Mouse (Mus musculus) neural tube, embryonic 11.5 days (tissue): ENCODE data around the gene Cav1. TPM values are rescaled to one million over a fixed set of nuclear protein-coding genes. Genes with fewer than 3 reads are reported as not detected.

Experiments
- ATAC-seq: fragments of 200-750 bp; cut with Nextera tagmentation; 2 replicates; pipeline ENCODE4 v1.8.0; 2017; ENCODE audit warnings: moderate number of reproducible peaks, mild to moderate bottlenecking, moderate TSS enrichment, moderate library complexity; ENCODE audit not compliant: insufficient read depth, low FRiP score, low TSS enrichment
- DNase-seq: peaks from one replicate; pipeline ENCODE4 v3.0.0-alpha.2; 2015; ENCODE audit warnings: low spot score
- H3K27ac ChIP-seq: fragments of 300-500 bp; sonication (generic); 2 replicates; pipeline ENCODE4 v1.5.1; 2014; ENCODE audit warnings: low read depth, mild to moderate bottlenecking, low read length
- H3K27me3 ChIP-seq: fragments of 300-500 bp; sonication (generic); 2 replicates; pipeline ENCODE4 v1.6.1; 2014; ENCODE audit warnings: mild to moderate bottlenecking, low read length, mixed read lengths; ENCODE audit not compliant: control insufficient read depth, insufficient read depth
- H3K36me3 ChIP-seq: fragments of 300-500 bp; sonication (generic); 2 replicates; pipeline ENCODE4 v1.6.1; 2014; ENCODE audit warnings: mild to moderate bottlenecking, low read length, moderate library complexity, mixed read lengths; ENCODE audit not compliant: control insufficient read depth, insufficient read depth
- H3K4me1 ChIP-seq: fragments of 300-500 bp; sonication (generic); 2 replicates; pipeline ENCODE4 v1.6.1; 2014; ENCODE audit warnings: low read length, mixed read lengths; ENCODE audit not compliant: control insufficient read depth, insufficient read depth
- H3K4me2 ChIP-seq: fragments of 300-500 bp; sonication (generic); 2 replicates; pipeline ENCODE4 v1.6.1; 2014; ENCODE audit warnings: low read depth, mild to moderate bottlenecking, moderate library complexity
- H3K4me3 ChIP-seq: fragments of 300-500 bp; sonication (generic); 2 replicates; pipeline ENCODE4 v1.5.1; 2014; ENCODE audit warnings: low read depth, low read length
- H3K9ac ChIP-seq: fragments of 300-500 bp; sonication (generic); 2 replicates; pipeline ENCODE4 v1.6.1; 2014; ENCODE audit warnings: mild to moderate bottlenecking, low read length
- H3K9me3 ChIP-seq: fragments of 300-500 bp; sonication (generic); 2 replicates; pipeline ENCODE4 v1.6.1; 2016; ENCODE audit warnings: low read length; ENCODE audit not compliant: control insufficient read depth
- WGBS: fragments of 180-500 bp; shearing (Covaris S2); extraction: QIAGEN DNeasy Blood & Tissue Kit; methylation state at CpG from one replicate; pipeline ENCODE4 v1.1.7; 2014; 5-methylcytosine and 5-hydroxymethylcytosine counted together
- polyA plus RNA-seq: library from polyadenylated mRNA; unstranded; fragments of >200 nt; fragmentation: Nextera tagmentation; extraction: Ambion mirVana; gene quantifications from 2 replicates; pipeline ENCODE4 v1.2.1, GENCODE M21; 2014

Gene Cav1
- polyA plus RNA-seq, 1 experiment from 2014 or later: 16.5 TPM

DNA sequence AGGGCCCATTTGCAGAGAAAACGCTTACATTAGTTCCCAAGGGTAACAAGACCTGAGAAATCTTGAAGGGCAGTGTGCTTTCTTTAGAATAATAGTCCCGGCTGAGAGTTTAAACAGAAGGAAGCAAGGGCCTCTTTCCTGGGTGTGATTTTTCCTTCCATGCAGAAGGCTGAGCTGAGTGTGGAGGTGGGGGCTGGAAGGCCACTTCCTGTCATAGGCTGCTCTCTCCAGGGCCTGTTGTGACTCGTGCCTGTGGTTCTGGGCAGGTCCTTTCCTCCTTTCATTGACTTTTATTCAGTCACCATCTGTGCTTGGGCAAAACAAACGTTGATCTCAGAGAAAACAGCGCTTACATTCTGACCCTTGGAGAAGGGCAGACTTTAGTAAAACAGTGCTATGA is 24.0 kb upstream of the Cav1 start:
- no peak overlapping the region for H3K4me3 ChIP-seq
- no peak overlapping the region for H3K4me2 ChIP-seq
- WGBS: 39% methylated on average over 5 of the region's 5 CpGs

DNA sequence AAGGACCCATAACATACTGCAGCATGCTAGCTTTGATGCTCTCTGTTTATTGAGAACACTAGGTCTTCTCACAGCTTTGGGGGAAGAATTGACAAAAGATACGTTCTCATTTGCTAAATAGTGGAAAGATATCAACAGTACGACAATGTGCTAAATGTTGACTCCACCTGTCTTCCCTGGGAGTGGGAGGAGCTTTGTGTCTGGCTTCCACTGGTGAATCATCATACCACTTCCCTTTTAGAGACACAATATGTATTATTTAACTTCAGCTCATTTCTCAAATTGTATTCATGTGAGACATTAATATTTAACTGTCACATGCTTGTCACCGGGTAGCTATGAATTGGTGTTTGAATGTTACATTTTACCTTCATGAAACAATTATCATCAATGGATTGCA is 22.3 kb upstream of the Cav1 start:
- no peak for ATAC-seq
- Histone ChIP-seq H3K36me3 (no peaks in the 10 kb centered on the region), H3K27me3 (no peaks in the 10 kb centered on the region), H3K9me3 (no peaks in the 10 kb centered on the region), H3K4me1 (no peaks in the 10 kb centered on the region), H3K4me3 (no peak overlapping the region), H3K27ac (no peak overlapping the region), H3K4me2 (no peak overlapping the region), H3K9ac (no peak overlapping the region)
- no peak for DNase-seq
- 80% methylated on average over 3 of the region's 3 CpGs for WGBS

More for the DNA sequence above, 24.0 kb upstream of the Cav1 start:
- Histone ChIP-seq H3K27me3 (no peaks in the 10 kb centered on the region), H3K9ac (no peak overlapping the region), H3K4me1 (no peaks in the 10 kb centered on the region), H3K9me3 (no peaks in the 10 kb centered on the region), H3K27ac (no peak overlapping the region), H3K36me3 (no peaks in the 10 kb centered on the region)
- ATAC-seq: no peak
- DNase-seq: no peak

DNA sequence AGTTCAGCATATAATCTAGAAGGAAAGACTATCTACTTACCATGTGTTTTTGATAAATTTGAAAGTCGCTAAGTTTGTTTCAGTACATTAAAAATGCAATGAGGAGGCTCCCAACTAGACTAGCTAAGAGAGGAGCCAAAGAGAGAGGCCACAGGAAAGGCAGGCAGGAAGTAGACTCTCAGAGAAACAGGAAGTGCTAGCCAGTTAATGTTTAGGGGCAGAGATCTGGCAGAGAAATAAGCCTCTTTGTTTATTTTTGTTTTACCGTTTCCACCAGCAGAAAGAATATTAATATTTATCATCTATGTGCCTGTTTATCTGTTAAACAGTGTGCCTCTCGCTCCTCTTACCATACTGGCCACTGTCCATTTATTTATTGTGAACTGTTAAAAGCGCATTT is 19.8 kb upstream of the Cav1 start:
- no peaks in the 10 kb centered on the region for H3K36me3 ChIP-seq
- H3K9ac ChIP-seq: no peak overlapping the region
- no peak overlapping the region for H3K27ac ChIP-seq
- H3K9me3 ChIP-seq: no peaks in the 10 kb centered on the region
- no peaks in the 10 kb centered on the region for H3K27me3 ChIP-seq
- DNase-seq (no peak), ATAC-seq (no peak)
- 82% methylated on average over 4 of the region's 4 CpGs for WGBS
- H3K4me2 ChIP-seq: no peak overlapping the region
- no peaks in the 10 kb centered on the region for H3K4me1 ChIP-seq
- H3K4me3 ChIP-seq: no peak overlapping the region

DNA sequence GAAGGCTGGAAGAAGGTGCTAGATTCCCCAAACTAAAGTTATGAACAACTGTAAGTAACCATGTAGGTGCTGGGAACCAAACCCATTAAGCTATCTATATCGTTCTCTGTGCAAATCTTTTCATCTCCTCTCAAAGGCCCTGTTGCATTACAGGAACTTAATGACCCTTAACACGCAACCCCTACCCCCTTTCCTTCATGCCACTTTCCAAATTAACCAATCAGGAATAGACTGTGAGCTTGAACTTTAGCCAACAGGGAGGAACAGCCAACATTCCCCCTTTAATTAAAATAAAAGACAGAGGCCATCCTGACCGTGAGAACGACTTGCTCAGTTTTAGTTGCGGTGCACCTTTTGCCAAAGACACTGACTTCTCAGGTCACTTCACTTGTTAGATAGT is 11.0 kb upstream of the Cav1 start:
- 66% methylated on average over 5 of the region's 5 CpGs for WGBS
- DNase-seq: no peak

DNA sequence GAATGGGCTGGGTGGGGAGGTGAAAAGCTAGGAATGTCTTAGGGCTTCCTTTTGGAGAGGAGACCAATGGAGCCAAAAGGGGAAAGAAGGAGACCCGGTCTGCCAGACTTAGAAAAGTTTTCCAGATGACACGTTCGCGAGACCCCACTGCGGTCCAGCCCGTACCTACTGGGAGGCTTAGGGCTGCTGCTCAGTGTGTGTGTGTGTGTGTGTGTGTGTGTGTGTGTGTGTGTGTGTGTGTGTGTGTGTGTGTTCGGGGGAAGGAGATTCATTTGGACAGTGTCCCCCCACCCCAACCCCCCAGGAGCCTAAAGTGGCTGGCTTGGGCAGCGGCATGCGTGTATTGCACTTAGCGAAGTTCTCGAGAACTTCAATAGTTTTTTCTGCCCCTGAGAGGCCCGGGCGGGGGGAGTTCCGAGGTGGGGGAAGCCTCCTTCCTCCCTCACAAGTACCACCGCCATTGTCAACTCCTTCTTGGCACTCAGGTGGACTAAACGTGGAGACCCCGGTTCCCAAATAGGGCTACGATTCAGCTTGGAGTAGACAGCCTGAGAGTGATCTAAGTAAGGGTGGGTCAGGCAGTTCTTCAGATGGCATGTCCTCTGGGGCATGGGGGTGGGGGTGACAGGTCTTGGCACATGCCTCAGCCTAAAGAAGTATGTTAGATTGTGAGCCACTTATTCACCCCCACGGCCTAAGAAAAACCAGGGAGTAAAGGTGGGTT is 629 bp downstream of the Cav1 start:
- Histone ChIP-seq H3K27ac (no peak overlapping the region), H3K4me2 (peak overlapping the region; percentile 54), H3K4me1 (0 out of 2 replicates have a peak, but pooled peaks cover 3% of the 10 kb centered on the region), H3K9me3 (no peaks in the 10 kb centered on the region; the same call in 1 of the 2 replicates), H3K27me3 (peaks cover 4% of the 10 kb centered on the region; the same call in 1 of the 2 replicates), H3K36me3 (no peaks in the 10 kb centered on the region), H3K4me3 (peak overlapping the region; percentile 32), H3K9ac (0 out of 2 replicates have a peak overlapping the region, but pooled peaks have one; percentile 32)
- DNase-seq (peak; percentile 19), ATAC-seq (peak; percentile 21)
- WGBS: 1% methylated on average over 18 of the region's 19 CpGs

More for the DNA sequence above, 11.0 kb upstream of the Cav1 start:
- H3K4me1 ChIP-seq: no peaks in the 10 kb centered on the region; the same call in 1 of the 2 replicates
- no peak overlapping the region for H3K27ac ChIP-seq
- no peak overlapping the region for H3K4me2 ChIP-seq
- H3K9ac ChIP-seq: no peak overlapping the region
- no peaks in the 10 kb centered on the region for H3K36me3 ChIP-seq
- no peak overlapping the region for H3K4me3 ChIP-seq
- H3K27me3 ChIP-seq: no peaks in the 10 kb centered on the region
- H3K9me3 ChIP-seq: no peaks in the 10 kb centered on the region
- ATAC-seq: no peak

DNA sequence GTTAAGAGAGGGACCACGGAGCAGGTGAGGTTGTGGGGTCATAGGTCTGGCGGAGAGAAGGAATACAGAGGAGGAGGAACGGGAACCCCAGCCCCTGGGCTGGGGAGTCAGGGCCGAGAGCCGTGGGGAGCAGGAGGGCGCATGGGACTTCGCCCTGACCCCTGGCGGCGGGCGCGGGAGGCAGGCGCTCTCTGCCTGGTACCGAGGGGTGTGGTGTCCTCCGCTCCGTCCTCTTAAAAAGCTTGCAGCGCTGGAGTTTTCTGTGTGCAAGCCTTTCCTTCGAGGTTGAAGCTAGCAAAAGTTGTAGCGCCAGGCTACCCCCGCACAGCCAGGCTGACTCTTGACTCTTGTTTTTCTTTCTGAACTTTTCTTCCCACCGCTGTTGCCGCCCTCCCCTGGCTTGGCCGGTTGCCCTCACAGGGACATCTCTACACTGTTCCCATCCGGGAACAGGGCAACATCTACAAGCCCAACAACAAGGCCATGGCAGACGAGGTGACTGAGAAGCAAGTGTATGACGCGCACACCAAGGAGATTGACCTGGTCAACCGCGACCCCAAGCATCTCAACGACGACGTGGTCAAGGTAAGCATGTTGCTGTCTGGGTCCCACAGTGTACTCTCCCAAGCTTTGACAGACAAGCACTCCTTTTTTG is 1.5 kb downstream of the Cav1 start:
- Histone ChIP-seq H3K9me3 (no peaks in the 10 kb centered on the region; the same call in 1 of the 2 replicates), H3K9ac (no peak overlapping the region), H3K27ac (no peak overlapping the region), H3K4me3 (peak overlapping the region; percentile 32), H3K36me3 (no peaks in the 10 kb centered on the region), H3K4me2 (peak overlapping the region; percentile 54), H3K27me3 (peaks cover 4% of the 10 kb centered on the region; the same call in 1 of the 2 replicates), H3K4me1 (0 out of 2 replicates have a peak, but pooled peaks cover 3% of the 10 kb centered on the region)
- ATAC-seq (peak; percentile 67), DNase-seq (peak; percentile 74)
- whole genome bisulfite sequencing: 2% methylated on average over 30 of the region's 31 CpGs

DNA sequence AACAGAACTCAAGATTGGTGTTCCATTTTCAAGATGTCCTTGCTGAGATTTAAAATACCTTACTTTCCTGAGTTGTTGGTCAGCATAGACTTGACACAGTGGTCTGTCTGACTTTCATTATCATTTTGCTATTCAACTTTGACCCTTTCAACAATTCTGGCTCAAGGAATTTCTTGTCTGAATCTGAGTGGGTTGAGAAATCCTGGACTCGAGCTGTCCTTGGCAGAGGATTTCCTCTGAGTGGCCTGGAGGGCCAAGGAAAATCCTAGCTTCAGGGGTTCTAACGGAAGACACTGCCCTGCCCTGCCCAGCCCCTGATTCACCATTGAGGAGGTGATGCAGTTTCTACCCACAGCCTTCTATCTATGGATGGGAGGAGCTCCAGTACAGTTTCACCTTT is 2.5 kb downstream of the Cav1 start:
- H3K4me2 ChIP-seq: no peak overlapping the region
- 0 out of 2 replicates have a peak, but pooled peaks cover 3% of the 10 kb centered on the region for H3K4me1 ChIP-seq
- DNase-seq (no peak), ATAC-seq (no peak)
- WGBS: 66% methylated on average over 2 of the region's 2 CpGs
- H3K27me3 ChIP-seq: peaks cover 4% of the 10 kb centered on the region; the same call in 1 of the 2 replicates
- no peaks in the 10 kb centered on the region for H3K36me3 ChIP-seq
- no peaks in the 10 kb centered on the region; the same call in 1 of the 2 replicates for H3K9me3 ChIP-seq
- no peak overlapping the region for H3K27ac ChIP-seq
- no peak overlapping the region for H3K4me3 ChIP-seq
- no peak overlapping the region for H3K9ac ChIP-seq

DNA sequence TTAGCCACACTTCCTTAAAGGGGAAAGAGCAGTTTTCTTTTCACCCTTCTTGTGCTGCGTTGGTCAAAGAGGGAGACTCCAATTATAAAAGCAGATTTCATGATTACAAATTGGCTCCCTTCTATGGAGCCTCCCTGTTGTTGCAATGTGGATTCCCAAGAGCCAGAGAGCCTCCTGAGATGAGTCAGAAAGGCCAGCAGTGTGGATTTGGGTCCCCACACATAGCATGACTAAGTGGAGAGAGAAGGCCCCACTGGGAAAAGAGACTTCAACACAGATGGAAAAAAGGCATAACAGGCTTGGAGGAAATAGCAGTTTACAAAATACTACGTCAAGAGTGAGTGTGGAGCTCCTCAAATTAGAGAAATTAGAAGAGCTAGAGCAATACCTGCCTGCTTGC is 3.1 kb downstream of the Cav1 start:
- Histone ChIP-seq H3K27ac (no peak overlapping the region), H3K36me3 (no peaks in the 10 kb centered on the region), H3K9ac (no peak overlapping the region), H3K27me3 (peaks cover 4% of the 10 kb centered on the region; the same call in 1 of the 2 replicates), H3K4me1 (0 out of 2 replicates have a peak, but pooled peaks cover 3% of the 10 kb centered on the region), H3K9me3 (no peaks in the 10 kb centered on the region; the same call in 1 of the 2 replicates), H3K4me2 (no peak overlapping the region), H3K4me3 (no peak overlapping the region)
- no peak for DNase-seq
- no peak for ATAC-seq
- 87% methylated on average over 2 of the region's 2 CpGs for WGBS
